Mouse (Mus musculus) heart, postnatal 0 days (tissue): ENCODE data around the gene Ankrd55. TPM values are rescaled to one million over a fixed set of nuclear protein-coding genes. Genes with fewer than 3 reads are reported as not detected.

Experiments used
- ATAC-seq: fragments of 200-750 bp; cut with Nextera tagmentation; 2 replicates; pipeline ENCODE4 v1.8.0; 2017; ENCODE audit warnings: low read depth, moderate number of reproducible peaks, moderate library complexity; ENCODE audit not compliant: insufficient read depth
- DNase-seq: peaks from one replicate; pipeline ENCODE4 v3.0.0-alpha.2; 2016; ENCODE audit warnings: low spot score
- H3K27ac ChIP-seq: fragments of 300-500 bp; sonication (generic); 2 replicates; pipeline ENCODE4 v1.5.1; 2014; ENCODE audit warnings: low read depth, mild to moderate bottlenecking
- H3K27me3 ChIP-seq: fragments of 300-500 bp; sonication (generic); 2 replicates; pipeline ENCODE4 v1.6.1; 2014; ENCODE audit warnings: low read length, mixed read lengths; ENCODE audit not compliant: control insufficient read depth, insufficient read depth
- H3K36me3 ChIP-seq: fragments of 300-500 bp; sonication (generic); replicated peaks from 2 replicates; pipeline ENCODE4 v1.6.1; 2014; ENCODE audit warnings: low read length, mixed read lengths; ENCODE audit not compliant: control insufficient read depth, insufficient read depth
- H3K4me1 ChIP-seq: fragments of 300-500 bp; sonication (generic); 2 replicates; pipeline ENCODE4 v1.6.1; 2014; ENCODE audit warnings: antibody characterized with exemption; ENCODE audit not compliant: control insufficient read depth, insufficient read depth
- H3K4me2 ChIP-seq: fragments of 300-500 bp; sonication (generic); 2 replicates; pipeline ENCODE4 v1.6.1; 2014; ENCODE audit warnings: low read depth, mild to moderate bottlenecking, low read length, moderate library complexity
- H3K4me3 ChIP-seq: fragments of 300-500 bp; sonication (generic); 2 replicates; pipeline ENCODE4 v1.5.1; 2014; ENCODE audit warnings: low read depth, low read length
- H3K9ac ChIP-seq: fragments of 300-500 bp; sonication (generic); replicated peaks from 2 replicates; pipeline ENCODE4 v1.6.1; 2014; ENCODE audit warnings: low read depth, low read length, mixed read lengths
- H3K9me3 ChIP-seq: fragments of 300-500 bp; sonication (generic); replicated peaks from 2 replicates; pipeline ENCODE4 v1.6.1; 2016; ENCODE audit warnings: low read length; ENCODE audit not compliant: control insufficient read depth
- CTCF ChIP-seq: IDR thresholded peaks from 2 replicates; pipeline ENCODE4 v1.5.1; 2016; ENCODE audit warnings: antibody characterized with exemption, control low read depth, low read depth
- EP300 ChIP-seq: IDR thresholded peaks from 2 replicates; pipeline ENCODE4 v1.6.1; 2016; ENCODE audit warnings: antibody characterized with exemption, low read depth
- WGBS: fragments of 180-500 bp; shearing (Covaris S2); extraction: QIAGEN DNeasy Blood & Tissue Kit; methylation state at CpG from one replicate; pipeline ENCODE4 v1.1.7; 2014; 5-methylcytosine and 5-hydroxymethylcytosine counted together
- polyA plus RNA-seq: library from polyadenylated mRNA; unstranded; fragments of >200 nt; fragmentation: Nextera tagmentation; extraction: Ambion mirVana; gene quantifications from 2 replicates; pipeline ENCODE4 v1.2.1, GENCODE M21; 2015
- total RNA-seq: library from RNA; depleted of rRNA; stranded (reverse); fragments of >200 nt; gene quantifications from 2 replicates; pipeline ENCODE4 v1.2.3, GENCODE M21; 2014; ENCODE audit warnings: low replicate concordance

Ankrd55 gene
- total and polyA plus RNA-seq, 2 experiments from 2014 or later = 0.05 TPM; not detected in 1

GRCm38 (mm10) chr13:112315442-112315841, 27.2 kb downstream of the Ankrd55 start:
- Histone ChIP-seq H3K4me2 (no peak overlapping the region), H3K9me3 (no peaks in the 10 kb centered on the region), H3K27me3 (no peaks in the 10 kb centered on the region), H3K4me1 (0 out of 2 replicates have a peak, but pooled peaks cover 11% of the 10 kb centered on the region), H3K27ac (no peak overlapping the region), H3K4me3 (no peak overlapping the region), H3K9ac (no peak overlapping the region), H3K36me3 (no peaks in the 10 kb centered on the region)
- 52% methylated on average over 3 of the region's 3 CpGs for WGBS
- TF ChIP-seq CTCF (no peak), EP300 (no peak)
- no peak for ATAC-seq
- DNase-seq = no peak

GRCm38 (mm10) chr13:112316622-112317482, 28.6 kb downstream of the Ankrd55 start:
- WGBS = 54% methylated on average over 11 of the region's 11 CpGs

GRCm38 (mm10) chr13:112318124-112318523, 29.9 kb downstream of the Ankrd55 start:
- Histone ChIP-seq H3K27ac (no peak overlapping the region), H3K9ac (no peak overlapping the region), H3K4me3 (no peak overlapping the region), H3K27me3 (no peaks in the 10 kb centered on the region), H3K9me3 (no peaks in the 10 kb centered on the region), H3K4me1 (0 out of 2 replicates have a peak, but pooled peaks cover 5% of the 10 kb centered on the region), H3K36me3 (no peaks in the 10 kb centered on the region), H3K4me2 (no peak overlapping the region)
- 83% methylated on average over 8 of the region's 8 CpGs for WGBS
- ATAC-seq (no peak), DNase-seq (no peak)
- TF ChIP-seq CTCF = no peak
- no peak for TF ChIP-seq EP300

More at GRCm38 (mm10) chr13:112316622-112317482, 28.6 kb downstream of the Ankrd55 start:
- Histone ChIP-seq H3K9me3 (no peaks in the 10 kb centered on the region), H3K36me3 (no peaks in the 10 kb centered on the region), H3K27me3 (no peaks in the 10 kb centered on the region), H3K4me3 (no peak overlapping the region), H3K4me2 (no peak overlapping the region), H3K9ac (no peak overlapping the region), H3K27ac (no peak overlapping the region), H3K4me1 (0 out of 2 replicates have a peak, but pooled peaks cover 5% of the 10 kb centered on the region)
- TF ChIP-seq CTCF = no peak
- TF ChIP-seq EP300 = no peak
- ATAC-seq (no peak), DNase-seq (no peak)

GRCm38 (mm10) chr13:112323591-112324266, 35.5 kb downstream of the Ankrd55 start:
- 71% methylated on average over 12 of the region's 12 CpGs for WGBS
- Histone ChIP-seq H3K4me1 (peaks cover 7% of the 10 kb centered on the region; the same call in 1 of the 2 replicates), H3K27me3 (no peaks in the 10 kb centered on the region), H3K9me3 (no peaks in the 10 kb centered on the region), H3K4me2 (no peak overlapping the region), H3K4me3 (no peak overlapping the region), H3K27ac (no peak overlapping the region), H3K36me3 (no peaks in the 10 kb centered on the region), H3K9ac (no peak overlapping the region)
- TF ChIP-seq EP300 (no peak), CTCF (no peak)
- ATAC-seq (no peak), DNase-seq (no peak)

GRCm38 (mm10) chr13:112325126-112325525, 36.9 kb downstream of the Ankrd55 start:
- H3K9ac ChIP-seq = no peak overlapping the region
- ATAC-seq (no peak), DNase-seq (no peak)
- H3K4me1 ChIP-seq = peaks cover 7% of the 10 kb centered on the region; the same call in 1 of the 2 replicates
- TF ChIP-seq EP300 (no peak), CTCF (no peak)
- no peaks in the 10 kb centered on the region for H3K36me3 ChIP-seq
- no peaks in the 10 kb centered on the region for H3K27me3 ChIP-seq
- no peak overlapping the region for H3K4me3 ChIP-seq
- no peak overlapping the region for H3K4me2 ChIP-seq
- H3K27ac ChIP-seq = no peak overlapping the region
- WGBS = 88% methylated on average over 2 of the region's 2 CpGs
- no peaks in the 10 kb centered on the region for H3K9me3 ChIP-seq
